Mouse (Mus musculus): ENCODE measurements around the gene Wipf3.

DNA sequence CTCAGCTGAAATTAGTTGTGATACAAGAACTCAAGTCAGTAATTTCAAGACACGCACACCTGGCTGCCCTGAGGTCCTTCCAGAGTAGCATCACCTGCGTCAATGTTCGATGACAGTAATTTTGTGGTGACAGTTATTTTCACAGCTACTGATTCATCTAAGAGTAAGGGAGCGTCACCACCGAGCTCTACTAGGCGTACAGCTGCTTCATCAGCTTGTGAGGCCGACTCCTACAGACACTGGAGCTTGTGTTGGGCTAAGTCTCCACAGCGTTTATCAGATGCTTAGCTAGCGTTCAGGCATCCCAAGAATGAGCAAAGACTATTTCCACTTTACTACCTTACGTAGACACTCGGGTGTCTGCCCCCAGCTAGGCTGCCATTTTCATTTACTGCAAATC lies 76.9 kb downstream of the Wipf3 start:
- TF ChIP-seq POLR2A (IDR thresholded peaks at IDR 0.05; ENCODE audit: borderline replicate concordance, control insufficient read depth, low read depth, low read length) (no peak), CTCF (IDR thresholded peaks at IDR 0.05; ENCODE audit: control insufficient read depth, insufficient read depth, low read length) (no peak)

All from bone marrow, adult 2 months (tissue).